Mouse (Mus musculus) gastrocnemius, postnatal 14 days (tissue): ENCODE data around the gene Gm11596. TPM values are rescaled to one million over a fixed set of nuclear protein-coding genes. Genes with fewer than 3 reads are reported as not detected.
"Not testable (repeated sequence)": the region's sequence is repeated elsewhere in the genome, so short reads cannot be mapped to it uniquely, and the experiment has no call there.

Experiments
- DNase-seq: peaks from one replicate; pipeline ENCODE4 v3.0.0; 2021; ENCODE audit warnings: mixed read lengths
- intact Hi-C: fragments of 180-260 bp; cut with DNase I; formaldehyde crosslinking; loops from one replicate; pipeline ENCODE4 v1.15.1; 2025; ENCODE audit warnings: low total_unique reads
- long read RNA-seq, 2 experiments: library from polyadenylated mRNA; stranded (forward); transcript quantifications; one replicate each; pipeline ENCODE4 v2.0.0; 2021
- total RNA-seq, 2 experiments: library from RNA; stranded (reverse); gene quantifications; 2 replicates each; pipeline ENCODE4 v1.2.3; 2021

The Gm11596 gene
- not detected for total RNA-seq
- long read RNA-seq, experiment 1 = 0 reads
- long read RNA-seq, experiment 2 = 0 reads

- intact Hi-C loops = no loop called here
- DNase-seq = no peak
Observed at GRCm38 (mm10) chr11:99793367-99793766, at the start of gene Gm11596. Gene Gm11596 (minus strand): TSS chr11:99793467.

- intact Hi-C loops = no loop called here
- no peak for DNase-seq
Observed at GRCm38 (mm10) chr11:99842185-99842584, 48.9 kb upstream of the Gm11596 start.

- no peak for DNase-seq
- intact Hi-C loops = no loop called here
Observed at GRCm38 (mm10) chr11:99837966-99838365, 44.7 kb upstream of the Gm11596 start, which contains the start of gene 2300003K06Rik. Gene 2300003K06Rik (minus strand): TSS chr11:99838066.

- intact Hi-C loops, DNase-seq: not testable (repeated sequence)
Observed at GRCm38 (mm10) chr11:99815566-99815965, 22.3 kb upstream of the Gm11596 start, which contains the start of gene Gm11564. Gene Gm11564 (minus strand): TSS chr11:99815666.

- intact Hi-C loops = not testable (repeated sequence)
Observed at GRCm38 (mm10) chr11:99809792-99810191, 16.5 kb upstream of the Gm11596 start, which contains the start of gene Krtap4-13. Gene Krtap4-13 (minus strand): TSS chr11:99809892.

GRCm38 (mm10) chr11:99804346-99804745, 11.1 kb upstream of the Gm11596 start, which contains the start of gene Gm11554:
Gene Gm11554 (minus strand): TSS chr11:99804446.
- DNase-seq, intact Hi-C loops: not testable (repeated sequence)

More at GRCm38 (mm10) chr11:99809792-99810191, 16.5 kb upstream of the Gm11596 start, which contains the start of gene Krtap4-13:
- not testable (repeated sequence) for DNase-seq

GRCm38 (mm10) chr11:99798832-99799231, 5.6 kb upstream of the Gm11596 start, which contains the start of gene Gm11569:
Gene Gm11569 (minus strand): TSS chr11:99798932.
- DNase-seq, intact Hi-C loops: not testable (repeated sequence)

GRCm38 (mm10) chr11:99784900-99785299, 8.4 kb downstream of the Gm11596 start, which contains the start of gene Krtap4-9:
Gene Krtap4-9 (plus strand): TSS chr11:99785200.
- intact Hi-C loops, DNase-seq: not testable (repeated sequence)

GRCm38 (mm10) chr11:99780604-99781003, 12.7 kb downstream of the Gm11596 start, which contains the start of gene Krtap4-8:
Gene Krtap4-8 (minus strand): TSS chr11:99780704.
- intact Hi-C loops = no loop called here
- no peak for DNase-seq

GRCm38 (mm10) chr11:99778401-99778800, 14.9 kb downstream of the Gm11596 start:
- intact Hi-C loops = no loop called here
- DNase-seq = no peak

- DNase-seq, intact Hi-C loops: not testable (repeated sequence)
Observed at GRCm38 (mm10) chr11:99772813-99773212, 20.5 kb downstream of the Gm11596 start, which contains the start of gene Gm11595. Gene Gm11595 (minus strand): TSS chr11:99772913.

GRCm38 (mm10) chr11:99768410-99768809, 24.9 kb downstream of the Gm11596 start:
- intact Hi-C loops = no loop called here
- no peak for DNase-seq

- DNase-seq = no peak
- intact Hi-C loops = no loop called here
Observed at GRCm38 (mm10) chr11:99758877-99759276, 34.4 kb downstream of the Gm11596 start.

- intact Hi-C loops = no loop called here
- no peak for DNase-seq
Observed at GRCm38 (mm10) chr11:99743985-99744384, 49.3 kb downstream of the Gm11596 start.

Other genes with a start within 250 kb of the Gm11596 start
- gene Krtap3-3, start 242.6 kb downstream of the Gm11596 start, total RNA-seq = not detected
- gene Krtap3-2, start 236.6 kb downstream of the Gm11596 start, total RNA-seq = not detected
- gene Gm11939, start 234.0 kb downstream of the Gm11596 start, total RNA-seq = not detected
- not detected for gene Krtap3-1, start 226.8 kb downstream of the Gm11596 start, total RNA-seq
- not detected for gene Krtap1-5, start 212.5 kb downstream of the Gm11596 start, total RNA-seq
- not detected for gene Krtap1-4, start 209.8 kb downstream of the Gm11596 start, total RNA-seq
- not detected for gene Krtap1-3, start 202.1 kb downstream of the Gm11596 start, total RNA-seq
- not detected for gene Krtap9-3, start 195.4 kb downstream of the Gm11596 start, total RNA-seq
- gene Gm11938, start 190.2 kb downstream of the Gm11596 start, total RNA-seq = not detected
- not detected for gene Gm11937, start 183.3 kb downstream of the Gm11596 start, total RNA-seq
- not detected for gene Krtap2-4, start 178.6 kb downstream of the Gm11596 start, total RNA-seq
- gene Gm11562, start 173.0 kb downstream of the Gm11596 start, total RNA-seq = not detected
- gene Krtap4-1, start 165.2 kb downstream of the Gm11596 start, total RNA-seq = not detected
- not detected for gene Krtap4-2, start 158.4 kb downstream of the Gm11596 start, total RNA-seq
- not detected for gene Krtap4-7, start 149.4 kb downstream of the Gm11596 start, total RNA-seq
- gene Gm11555, start 143.2 kb downstream of the Gm11596 start, total RNA-seq = not detected
- gene Gm11563, start 134.5 kb downstream of the Gm11596 start, total RNA-seq = not detected
- not detected for gene Krtap4-6, start 127.5 kb downstream of the Gm11596 start, total RNA-seq
- gene Gm14190, start 102.7 kb downstream of the Gm11596 start, total RNA-seq = not detected
- gene Gm14180, start 59.2 kb downstream of the Gm11596 start, total RNA-seq = not detected
- gene Gm11595, start 20.6 kb downstream of the Gm11596 start, total RNA-seq = not detected
- gene Krtap4-8, start 12.8 kb downstream of the Gm11596 start, total RNA-seq = not detected
- not detected for gene Krtap4-9, start 8.3 kb downstream of the Gm11596 start, total RNA-seq
- gene Gm11569, start 5.5 kb upstream of the Gm11596 start, total RNA-seq = not detected
- gene Gm11554, start 11.0 kb upstream of the Gm11596 start, total RNA-seq = not detected
- not detected for gene Krtap4-13, start 16.4 kb upstream of the Gm11596 start, total RNA-seq
- not detected for gene Gm11564, start 22.2 kb upstream of the Gm11596 start, total RNA-seq
- gene 2300003K06Rik, start 44.6 kb upstream of the Gm11596 start, total RNA-seq = not detected
- not detected for gene Krtap4-16, start 58.1 kb upstream of the Gm11596 start, total RNA-seq
- not detected for gene Gm11568, start 64.5 kb upstream of the Gm11596 start, total RNA-seq
- gene Gm11559, start 71.0 kb upstream of the Gm11596 start, total RNA-seq = not detected
- not detected for gene Krtap9-1, start 79.9 kb upstream of the Gm11596 start, total RNA-seq
- gene Gm11567, start 85.7 kb upstream of the Gm11596 start, total RNA-seq = not detected
- gene Krtap31-1, start 114.5 kb upstream of the Gm11596 start, total RNA-seq = not detected
- gene Gm11565, start 121.3 kb upstream of the Gm11596 start, total RNA-seq = not detected
- gene Krtap31-2, start 142.8 kb upstream of the Gm11596 start, total RNA-seq = not detected
- not detected for gene Krtap9-5, start 155.0 kb upstream of the Gm11596 start, total RNA-seq
- gene Krtap29-1, start 185.6 kb upstream of the Gm11596 start, total RNA-seq = not detected
- not detected for gene Krtap16-1, start 193.1 kb upstream of the Gm11596 start, total RNA-seq
- not detected for gene Krtap17-1, start 200.5 kb upstream of the Gm11596 start, total RNA-seq
- under 1 TPM in 1 of 2 experiments, not detected in 1; 0.16 TPM for gene Krt33a, start 222.7 kb upstream of the Gm11596 start, total RNA-seq
- gene Krt33b, start 236.4 kb upstream of the Gm11596 start, total RNA-seq = under 1 TPM in 1 of 2 experiments, not detected in 1; 0.31 TPM
- not detected for gene Krt34, start 248.1 kb upstream of the Gm11596 start, total RNA-seq